Mouse (Mus musculus): ENCODE results near the gene Prkn.

- TF ChIP-seq CTCF (IDR thresholded peaks at IDR 0.05; ENCODE audit: low read depth, low read length) (no peak), TAL1 (conservative IDR thresholded peaks at IDR 0.05; ENCODE audit: low read depth, low read length) (no peak), GATA1 (IDR thresholded peaks at IDR 0.05; ENCODE audit: borderline replicate concordance, low read length) (no peak), GATA2 (IDR thresholded peaks at IDR 0.05; ENCODE audit: borderline replicate concordance, low read depth, low read length) (no peak)
Observed at GRCm38 (mm10) chr17:11962808-11963207, 1122.6 kb downstream of the Prkn start.

Measured in G1E (cell line).